Mouse (Mus musculus): ENCODE results near the gene Map3k14. TPM values are rescaled to one million over a fixed set of nuclear protein-coding genes. Genes with fewer than 3 reads are reported as not detected.

Gene Map3k14
- total RNA-seq, 1 experiment from 2014 or later: 7.0 TPM

DNA sequence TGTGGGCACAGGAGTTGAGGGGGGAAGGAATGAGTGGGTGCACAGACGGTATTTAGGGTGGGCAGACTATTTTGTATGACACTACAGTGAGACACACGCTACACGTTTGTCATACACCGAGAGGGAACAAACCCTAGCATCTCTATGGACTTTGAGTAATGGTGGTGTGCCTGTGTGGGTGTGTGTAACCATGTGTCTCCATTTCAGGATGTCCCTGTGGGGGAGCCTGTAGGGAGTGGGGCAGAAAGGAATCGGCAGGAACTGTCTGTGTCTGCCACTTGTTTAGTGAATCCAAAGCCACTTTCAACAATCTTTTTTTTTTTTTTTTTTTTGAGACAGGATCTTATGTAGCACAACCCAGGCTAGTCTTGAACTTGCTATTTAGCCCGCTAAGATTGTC, 61.1 kb downstream of the Map3k14 start:
- DNase-seq: no peak

- no peak for DNase-seq
Measured at GRCm38 (mm10) chr11:103202376-103202775, 64.9 kb downstream of the Map3k14 start.

- peak; percentile 64 for DNase-seq
Measured at GRCm38 (mm10) chr11:103201664-103202063, 65.6 kb downstream of the Map3k14 start.

- peak; percentile 69 for DNase-seq
Measured at GRCm38 (mm10) chr11:103198911-103199803, 68.1 kb downstream of the Map3k14 start.

DNA sequence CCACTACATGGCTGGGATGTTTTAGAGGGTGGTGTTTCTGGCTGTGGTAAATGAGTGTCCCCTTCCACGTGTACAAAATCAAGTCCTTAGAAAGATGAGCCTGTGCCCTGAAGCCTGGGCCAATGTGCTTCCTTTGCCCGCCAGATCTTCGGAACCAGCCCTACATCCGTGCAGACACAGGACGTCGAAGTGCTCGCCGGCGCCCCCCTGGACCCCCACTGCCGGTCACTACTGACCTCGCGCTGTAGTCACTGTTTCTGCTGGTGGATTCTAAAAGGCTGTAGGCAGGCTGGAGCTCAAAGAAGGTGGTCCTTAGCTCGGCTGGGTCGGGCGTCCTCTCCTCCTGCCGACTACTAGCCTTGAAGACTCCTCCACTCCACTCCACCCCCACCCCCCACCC, 68.9 kb downstream of the Map3k14 start:
- no peak for DNase-seq

DNA sequence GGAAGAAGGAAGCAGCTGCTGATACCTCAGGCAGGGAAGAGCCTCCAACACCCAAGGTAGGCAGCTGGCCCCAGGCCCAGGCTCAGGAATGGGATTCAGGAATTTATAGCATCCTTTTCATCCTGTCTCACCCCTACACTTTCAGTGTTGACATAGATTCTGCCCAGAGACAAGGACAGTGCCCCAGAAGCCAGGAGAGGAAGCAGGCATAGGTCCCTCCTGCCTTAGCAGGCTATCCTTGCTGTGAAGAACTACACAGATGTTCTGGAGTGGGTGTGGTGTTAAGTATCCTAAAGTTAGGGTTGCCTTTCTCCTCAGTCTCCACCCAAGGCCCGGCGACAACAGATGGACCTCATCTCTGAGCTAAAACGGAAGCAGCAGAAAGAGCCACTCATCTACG, 69.9 kb downstream of the Map3k14 start:
- no peak for DNase-seq

DNA sequence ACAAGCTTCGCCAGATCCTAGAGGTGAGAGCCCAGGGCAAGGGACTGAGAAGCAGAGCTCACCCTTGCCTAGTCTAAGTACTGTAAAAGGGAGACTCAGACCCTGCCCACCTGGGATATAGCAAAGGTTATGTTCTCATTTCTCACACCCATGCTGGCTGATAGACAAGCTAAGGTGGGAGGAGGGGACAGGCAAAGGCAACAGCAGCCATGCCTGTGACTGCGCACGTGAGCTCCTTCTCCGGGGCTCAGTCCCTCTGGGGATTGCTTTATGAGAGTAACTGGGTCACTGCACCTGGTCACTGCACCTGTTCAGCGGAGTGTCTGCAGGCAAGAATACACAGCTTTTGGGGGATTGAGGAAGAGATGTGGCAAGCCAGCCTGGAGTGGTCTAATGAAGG, 71.6 kb downstream of the Map3k14 start:
- no peak for DNase-seq

- DNase-seq: no peak
Measured at GRCm38 (mm10) chr11:103195236-103195635, 72.0 kb downstream of the Map3k14 start.

DNA sequence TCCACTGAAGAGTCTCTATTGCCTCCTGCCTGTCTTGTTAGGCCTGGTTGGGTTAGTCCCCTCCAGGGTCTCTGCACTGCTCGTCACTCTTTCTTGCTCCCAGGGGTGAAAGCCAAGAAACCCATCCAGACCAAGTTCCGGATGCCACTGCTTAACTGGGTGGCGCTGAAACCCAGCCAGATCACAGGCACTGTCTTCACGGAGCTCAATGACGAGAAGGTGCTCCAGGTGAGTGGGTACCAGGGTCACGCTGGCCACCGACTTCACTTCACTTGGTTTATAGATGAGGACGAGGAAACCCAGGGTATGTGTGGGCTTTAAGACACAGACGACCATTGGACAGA, 73.5 kb downstream of the Map3k14 start:
- DNase-seq: no peak

GRCm38 (mm10) chr11:103192956-103193824, 74.1 kb downstream of the Map3k14 start:
- DNase-seq: peak; percentile 42

GRCm38 (mm10) chr11:103192230-103192955, 74.9 kb downstream of the Map3k14 start:
- DNase-seq: no peak

- DNase-seq: peak; percentile 59
Measured at GRCm38 (mm10) chr11:103184891-103185290, 82.4 kb downstream of the Map3k14 start.

DNA sequence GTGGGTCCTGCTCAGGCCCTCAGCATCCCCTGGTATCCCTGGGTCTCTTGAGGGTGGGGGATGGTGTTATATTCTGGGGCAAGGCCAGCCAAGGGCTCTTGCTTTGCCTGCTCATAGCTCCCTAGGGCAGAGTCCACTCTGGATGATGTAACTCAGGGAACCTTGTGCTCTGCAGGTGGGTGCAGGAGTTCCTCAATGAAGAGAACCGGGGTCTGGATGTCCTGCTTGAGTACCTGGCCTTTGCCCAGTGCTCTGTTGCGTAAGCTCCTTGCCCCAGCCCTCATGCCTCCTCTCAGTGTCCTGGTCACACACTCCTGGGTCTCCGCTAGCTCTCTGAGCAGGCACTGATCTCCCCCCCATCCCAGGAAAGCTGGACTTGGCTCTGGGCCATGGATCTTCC, 85.4 kb downstream of the Map3k14 start:
- DNase-seq: no peak

DNA sequence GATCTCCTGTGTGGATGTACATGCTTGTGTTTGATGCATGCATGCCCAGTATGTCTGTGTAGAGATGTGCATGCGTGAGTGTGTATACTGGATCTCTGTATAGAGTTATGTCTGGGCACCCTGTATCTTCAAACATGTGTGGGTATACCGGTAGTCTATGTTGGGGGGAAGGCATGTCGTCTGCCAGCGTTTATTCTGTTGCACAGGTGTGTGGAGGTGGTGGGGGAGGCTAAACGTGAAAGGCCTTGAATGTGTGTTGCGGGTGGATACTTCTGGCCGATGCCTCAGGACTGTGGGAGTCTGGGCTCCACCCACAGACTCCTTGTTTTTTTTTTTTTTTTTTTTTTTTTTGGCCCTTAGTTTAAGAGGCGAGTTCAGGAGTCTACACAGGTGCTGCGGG, 85.9 kb downstream of the Map3k14 start:
- no peak for DNase-seq

- DNase-seq: no peak
Measured at GRCm38 (mm10) chr11:103180426-103180825, 86.8 kb downstream of the Map3k14 start.

GRCm38 (mm10) chr11:103178748-103179147, 88.5 kb downstream of the Map3k14 start:
- DNase-seq: no peak

GRCm38 (mm10) chr11:103177815-103178485, 89.3 kb downstream of the Map3k14 start:
- DNase-seq: no peak

DNA sequence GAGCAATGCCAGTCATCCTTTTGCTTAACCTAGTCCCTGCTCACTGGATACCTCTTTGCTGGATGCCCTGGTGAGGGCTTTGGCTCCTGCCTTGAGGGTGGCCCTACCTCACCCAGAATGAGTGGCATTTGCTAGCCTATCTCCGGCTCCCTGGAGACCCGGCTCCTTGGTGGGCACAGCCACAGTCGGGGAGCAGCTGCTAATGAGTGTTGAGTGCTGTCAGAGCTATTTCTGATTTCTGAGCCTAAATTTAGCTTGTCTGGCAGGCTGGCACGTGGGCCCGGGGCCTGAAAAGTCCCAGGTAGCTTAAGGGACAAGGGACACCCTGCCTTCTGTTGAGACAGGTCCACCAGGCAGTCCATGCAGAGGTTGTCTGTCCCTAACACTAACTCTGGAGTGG, 90.1 kb downstream of the Map3k14 start:
- DNase-seq: no peak

- DNase-seq: no peak
Measured at GRCm38 (mm10) chr11:103176510-103176909, 90.8 kb downstream of the Map3k14 start.

GRCm38 (mm10) chr11:103175688-103176442, 91.4 kb downstream of the Map3k14 start:
- peak; percentile 32 for DNase-seq

DNA sequence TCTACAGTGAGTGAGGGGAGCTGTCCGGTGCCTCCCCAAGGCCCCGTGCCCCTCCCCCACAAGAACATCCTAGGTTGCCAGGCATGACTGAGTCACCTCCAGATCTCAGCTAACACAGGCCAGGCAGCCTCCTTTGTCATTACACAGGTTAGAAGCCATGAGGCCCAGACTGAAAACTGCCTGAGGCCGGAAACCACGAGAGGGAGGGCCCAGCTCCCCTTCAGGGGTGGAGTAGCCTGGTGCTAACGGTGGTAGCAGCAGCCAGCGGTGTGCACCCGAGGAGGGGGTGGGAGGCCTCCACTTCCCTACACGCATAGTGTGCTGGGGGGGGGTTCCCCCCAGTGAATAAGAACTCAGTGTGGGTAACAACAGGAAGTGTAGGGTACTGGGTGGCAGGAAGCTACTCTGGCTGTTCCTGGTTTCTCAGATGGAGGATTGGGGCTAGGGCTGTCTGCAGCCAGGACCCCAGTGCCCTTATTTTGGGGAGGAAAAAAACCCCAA, 92.3 kb downstream of the Map3k14 start:
- DNase-seq: peak; percentile 72
